Mouse (Mus musculus): ENCODE data around the gene Sh2d5.

Gene Sh2d5

GRCm38 (mm10) chr4:138310311-138310910, 60.2 kb downstream of the Sh2d5 start:
- in situ Hi-C loops (cut with MboI, MseI) = no loop called here

Measured in T-helper 2 cell (primary cell).